Mouse (Mus musculus) midbrain, embryonic 10.5 days (tissue): ENCODE data around the gene Anxa2. TPM values are rescaled to one million over a fixed set of nuclear protein-coding genes. Genes with fewer than 3 reads are reported as not detected.

Experiments
- DNase-seq: peaks from one replicate; pipeline ENCODE4 v3.0.0-alpha.2; 2017; ENCODE audit warnings: low spot score
- H3K27ac ChIP-seq: fragments of 300-500 bp; sonication (generic); replicated peaks from 2 replicates; pipeline ENCODE4 v1.5.1; 2016; ENCODE audit warnings: mild to moderate bottlenecking
- H3K27me3 ChIP-seq: fragments of 300-500 bp; sonication (generic); 2 replicates; pipeline ENCODE4 v1.6.1; 2016; ENCODE audit warnings: low read depth, mild to moderate bottlenecking; ENCODE audit not compliant: poor library complexity, severe bottlenecking
- H3K36me3 ChIP-seq: fragments of 300-500 bp; sonication (generic); 2 replicates; pipeline ENCODE4 v1.6.1; 2016; ENCODE audit warnings: mild to moderate bottlenecking, moderate library complexity
- H3K4me1 ChIP-seq: fragments of 300-500 bp; sonication (generic); 2 replicates; pipeline ENCODE4 v1.6.1; 2016
- H3K4me3 ChIP-seq: fragments of 300-500 bp; sonication (generic); 2 replicates; pipeline ENCODE4 v1.5.1; 2016; ENCODE audit warnings: mild to moderate bottlenecking, moderate library complexity
- H3K9me3 ChIP-seq: fragments of 300-500 bp; sonication (generic); replicated peaks from 2 replicates; pipeline ENCODE4 v1.6.1; 2016; ENCODE audit warnings: mild to moderate bottlenecking
- WGBS: fragments of 180-500 bp; shearing (Covaris S2); methylation state at CpG from one replicate; pipeline ENCODE4 v1.1.7; 2016; 5-methylcytosine and 5-hydroxymethylcytosine counted together
- polyA plus RNA-seq: library from polyadenylated mRNA; unstranded; fragments of >200 nt; fragmentation: Nextera tagmentation; extraction: Ambion mirVana; gene quantifications from 2 replicates; pipeline ENCODE4 v1.2.1, GENCODE M21; 2016

The Anxa2 gene
- polyA plus RNA-seq, 1 experiment from 2014 or later: 133 TPM

DNA sequence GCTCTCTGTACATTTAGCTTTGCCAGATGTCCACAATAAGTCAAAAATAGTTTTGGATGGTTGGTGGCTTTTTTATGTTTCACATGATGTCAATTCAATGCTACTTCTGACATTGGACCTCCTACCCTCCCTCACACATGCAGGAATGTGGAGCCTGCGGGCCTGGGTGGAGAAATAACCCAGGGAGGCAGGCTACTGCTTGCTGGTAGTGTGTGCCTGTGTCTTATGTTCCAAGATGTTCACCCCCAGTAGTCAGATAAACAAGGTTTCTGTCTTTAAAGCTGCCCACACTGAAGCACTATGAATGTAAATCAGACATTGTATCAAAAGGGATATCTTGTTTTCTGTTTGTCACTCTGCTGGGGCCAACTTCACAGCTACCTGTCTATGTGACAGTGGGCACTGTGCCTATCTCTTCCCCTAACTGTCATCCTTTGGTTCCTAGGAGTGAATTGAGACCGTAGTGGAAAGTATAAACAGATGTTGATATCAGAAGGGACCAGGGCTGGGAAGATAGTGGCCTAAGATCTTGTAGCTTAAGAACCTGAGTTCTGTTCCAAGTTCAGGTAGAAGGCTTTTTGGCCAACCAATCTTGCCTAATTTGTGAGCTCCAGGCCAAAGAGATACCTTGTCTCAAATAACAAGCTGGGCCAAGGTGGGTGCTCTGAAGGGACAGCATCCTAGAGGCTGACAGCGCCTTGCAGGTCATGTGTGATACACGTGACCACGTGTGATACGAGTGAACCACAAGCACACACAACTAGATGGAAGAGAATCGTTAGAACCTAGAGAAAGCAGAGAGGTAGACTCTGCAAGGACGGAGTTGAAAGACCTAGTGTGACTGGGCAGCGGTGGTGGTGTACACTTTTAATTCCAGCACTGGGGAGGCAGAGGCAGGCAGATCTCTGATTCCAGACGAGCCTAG is 1.3 kb upstream of the Anxa2 start:
- DNase-seq: no peak
- Histone ChIP-seq H3K9me3 (no peaks in the 10 kb centered on the region), H3K4me1 (peaks cover 24% of the 10 kb centered on the region), H3K4me3 (no peak overlapping the region), H3K27ac (no peak overlapping the region), H3K36me3 (no peaks in the 10 kb centered on the region), H3K27me3 (peaks cover 53% of the 10 kb centered on the region)
- 91% methylated on average over 10 of the region's 10 CpGs for WGBS

DNA sequence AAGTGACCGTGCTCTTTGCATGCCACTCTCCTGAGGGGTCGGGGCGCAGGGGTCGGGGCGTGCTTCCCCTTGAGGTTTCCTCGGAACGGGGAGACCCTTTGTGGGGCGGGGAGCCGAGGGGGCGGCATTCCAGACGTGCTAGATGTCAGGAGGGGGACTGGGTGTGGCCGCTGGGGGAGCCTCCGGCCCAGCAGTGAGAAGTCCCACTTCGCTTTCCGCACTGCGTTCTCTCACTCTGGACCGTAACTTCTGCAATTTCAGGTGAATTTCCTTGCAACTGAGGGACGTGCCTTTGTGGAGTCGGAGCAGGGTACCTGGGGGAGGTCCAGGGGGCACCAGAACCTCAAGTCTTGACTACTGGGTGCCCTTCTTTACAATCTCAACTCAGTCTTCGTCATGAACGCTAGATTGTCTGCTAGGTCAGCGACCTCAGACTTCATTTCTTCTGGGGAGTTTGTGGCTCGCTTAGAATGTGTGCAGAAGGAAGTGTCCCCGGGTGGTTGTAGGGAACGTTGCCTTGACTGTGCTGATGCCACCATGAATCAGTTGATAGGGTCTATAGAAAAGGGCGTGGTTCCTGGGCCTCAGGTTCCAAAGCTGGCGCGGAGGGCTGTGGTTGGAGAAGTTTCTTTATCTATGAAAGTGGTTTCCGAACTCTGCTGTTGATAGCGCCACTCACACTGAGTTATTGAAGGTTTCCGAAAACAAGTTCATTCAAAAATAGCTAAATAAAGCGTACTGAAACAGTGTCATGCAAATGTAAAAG is 664 bp downstream of the Anxa2 start:
- Histone ChIP-seq H3K4me3 (peak overlapping the region; percentile 64), H3K4me1 (peaks cover 35% of the 10 kb centered on the region), H3K27ac (peak overlapping the region; percentile 79), H3K9me3 (no peaks in the 10 kb centered on the region), H3K27me3 (peaks cover 54% of the 10 kb centered on the region), H3K36me3 (no peaks in the 10 kb centered on the region)
- WGBS: 7% methylated on average over 32 of the region's 32 CpGs
- DNase-seq: no peak

DNA sequence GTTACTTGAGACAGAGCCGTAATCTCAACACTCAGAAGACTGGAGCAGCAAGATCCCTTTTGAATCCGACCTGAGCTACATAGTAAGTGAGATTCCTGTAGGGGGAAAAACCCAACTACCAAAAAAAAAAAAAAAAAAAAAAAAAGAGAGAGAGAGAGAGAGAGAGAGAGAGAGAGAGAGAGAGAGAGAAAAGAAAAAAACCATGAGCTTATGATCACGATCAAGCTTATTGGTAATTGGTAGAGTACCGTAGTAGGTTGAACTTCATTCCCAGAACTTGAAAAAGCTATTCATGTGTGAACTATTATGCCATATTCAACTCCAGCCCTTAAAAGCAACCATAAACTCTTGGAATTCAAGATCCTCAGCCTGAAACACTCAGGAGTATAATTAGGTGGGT is 1.3 kb downstream of the Anxa2 start:
- Histone ChIP-seq H3K27me3 (peaks cover 54% of the 10 kb centered on the region), H3K36me3 (no peaks in the 10 kb centered on the region), H3K9me3 (no peaks in the 10 kb centered on the region), H3K27ac (no peak overlapping the region), H3K4me1 (peaks cover 32% of the 10 kb centered on the region), H3K4me3 (no peak overlapping the region)
- no peak for DNase-seq
- 74% methylated on average over 4 of the region's 4 CpGs for WGBS

DNA sequence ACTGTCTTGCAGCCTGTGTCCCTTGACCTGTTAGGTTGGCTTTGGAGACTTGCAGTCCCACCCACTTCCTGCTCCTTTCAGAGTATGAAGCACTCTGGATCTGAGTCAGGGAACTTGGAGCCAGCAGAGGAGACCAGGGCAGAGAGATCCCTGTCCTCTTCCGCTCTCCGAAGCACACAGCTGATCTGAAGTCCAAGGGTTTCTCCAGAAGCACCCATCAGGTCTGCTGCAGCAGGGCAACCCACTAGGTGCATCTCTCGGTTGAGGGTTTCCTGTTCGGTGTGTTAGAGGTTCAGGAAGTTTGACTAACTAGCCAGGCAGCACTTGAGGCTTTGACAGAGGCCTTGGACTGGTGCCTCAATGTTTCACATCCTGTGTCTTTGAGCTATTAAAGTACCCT is 2.0 kb downstream of the Anxa2 start:
- no peak for DNase-seq
- H3K9me3 ChIP-seq: no peaks in the 10 kb centered on the region
- peaks cover 32% of the 10 kb centered on the region for H3K4me1 ChIP-seq
- H3K4me3 ChIP-seq: no peak overlapping the region
- peaks cover 54% of the 10 kb centered on the region for H3K27me3 ChIP-seq
- H3K27ac ChIP-seq: no peak overlapping the region
- 87% methylated on average over 4 of the region's 4 CpGs for WGBS
- no peaks in the 10 kb centered on the region for H3K36me3 ChIP-seq

DNA sequence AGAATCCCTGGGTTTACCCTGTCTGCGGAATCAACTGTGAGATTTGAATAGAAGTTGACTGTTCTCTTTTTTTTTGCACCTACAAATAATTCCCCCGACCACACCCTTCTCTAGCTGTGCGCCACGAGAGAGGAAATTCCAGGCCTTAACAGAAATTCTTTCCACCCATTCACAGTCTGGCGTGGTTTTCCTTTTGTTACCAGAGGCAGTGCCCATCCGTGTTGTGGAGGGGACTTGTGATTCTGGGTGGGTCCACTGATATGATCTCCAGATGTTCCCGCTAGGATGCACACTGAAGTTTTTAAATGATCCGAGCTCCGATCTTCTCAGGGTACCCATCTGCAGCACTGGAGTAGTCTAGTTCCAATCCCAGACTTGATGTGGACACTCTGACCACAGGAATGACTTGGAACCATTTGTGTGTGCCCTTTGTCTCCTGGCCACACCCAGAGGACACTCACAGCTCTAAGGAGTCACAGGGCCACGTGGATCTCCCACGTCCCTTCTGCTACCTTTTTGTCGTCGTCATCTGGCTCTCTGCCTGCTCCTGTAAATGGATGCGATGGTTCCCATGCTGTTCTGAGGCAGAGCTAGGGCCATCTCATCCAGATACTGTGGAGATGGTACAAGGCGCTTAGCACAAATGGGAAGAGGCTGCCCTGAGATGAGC is 3.1 kb downstream of the Anxa2 start:
- DNase-seq: no peak
- Histone ChIP-seq H3K4me1 (peaks cover 32% of the 10 kb centered on the region), H3K27ac (no peak overlapping the region), H3K9me3 (no peaks in the 10 kb centered on the region), H3K4me3 (no peak overlapping the region), H3K27me3 (peaks cover 54% of the 10 kb centered on the region), H3K36me3 (no peaks in the 10 kb centered on the region)
- 89% methylated on average over 15 of the region's 15 CpGs for WGBS

DNA sequence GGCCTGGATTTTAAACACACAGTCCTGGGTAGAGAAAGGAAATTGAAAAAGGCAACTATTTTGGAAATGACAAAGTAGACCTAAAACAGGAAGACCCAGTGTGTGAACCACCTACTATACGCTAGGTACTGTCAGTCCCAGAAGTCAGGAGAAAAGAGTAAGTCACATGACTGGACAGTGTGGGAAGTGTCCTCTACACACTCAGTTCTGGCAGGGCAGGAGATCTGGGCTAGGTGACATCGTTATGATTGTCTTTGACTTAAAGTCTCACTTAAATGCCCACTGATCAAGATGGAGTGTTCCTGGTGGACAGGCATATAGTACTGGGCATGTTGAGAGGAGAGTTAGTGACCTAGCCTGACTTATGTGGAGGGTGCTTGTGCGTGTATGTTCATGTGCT is 3.7 kb downstream of the Anxa2 start:
- 96% methylated on average over 3 of the region's 3 CpGs for WGBS
- Histone ChIP-seq H3K4me1 (peaks cover 32% of the 10 kb centered on the region), H3K27ac (no peak overlapping the region), H3K36me3 (no peaks in the 10 kb centered on the region), H3K27me3 (peaks cover 51% of the 10 kb centered on the region), H3K4me3 (no peak overlapping the region), H3K9me3 (no peaks in the 10 kb centered on the region)
- no peak for DNase-seq

DNA sequence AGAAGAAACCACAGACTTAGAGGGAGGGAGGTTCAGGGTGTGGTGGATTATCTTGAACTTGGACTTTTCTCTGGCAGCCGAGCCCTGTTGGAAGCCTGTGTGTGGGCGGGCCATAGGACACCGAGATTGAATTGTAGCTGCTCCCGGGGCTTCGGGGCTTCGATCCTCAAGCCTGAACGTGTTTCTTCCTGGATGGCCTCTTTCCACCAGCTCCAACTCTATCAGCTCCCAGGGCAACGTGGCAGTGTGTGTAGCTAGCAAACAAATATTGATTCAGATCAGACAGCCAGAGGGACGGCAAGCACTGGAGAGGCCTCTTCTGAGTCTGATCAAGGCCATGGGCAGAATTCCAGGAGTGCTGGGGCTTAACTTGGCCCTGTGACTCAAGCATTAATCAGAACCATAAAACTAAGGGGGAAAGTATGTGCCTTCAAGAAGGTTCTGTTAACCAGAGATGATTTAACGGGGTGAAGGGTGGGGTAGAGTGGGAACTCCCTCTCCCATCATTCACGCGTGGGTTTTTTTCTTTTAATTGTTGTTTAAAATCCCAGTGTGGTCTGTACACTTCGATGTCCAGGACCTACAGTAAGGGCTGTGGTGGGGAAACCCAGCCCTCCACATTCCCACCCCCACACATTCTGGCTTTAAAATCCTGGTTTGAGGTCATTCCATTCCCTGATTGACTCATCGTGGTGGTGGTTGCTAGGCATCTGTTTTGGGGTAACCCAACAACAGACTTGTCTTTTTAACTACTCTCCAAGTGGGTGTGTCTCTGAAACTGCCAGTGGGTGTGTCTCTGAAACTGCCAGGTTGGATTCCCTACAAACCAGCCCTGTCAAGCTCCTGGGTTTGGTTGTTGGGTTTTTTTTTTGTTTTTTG is 4.6 kb downstream of the Anxa2 start:
- Histone ChIP-seq H3K4me3 (no peak overlapping the region), H3K27me3 (peaks cover 42% of the 10 kb centered on the region), H3K36me3 (no peaks in the 10 kb centered on the region), H3K4me1 (peaks cover 31% of the 10 kb centered on the region), H3K9me3 (no peaks in the 10 kb centered on the region), H3K27ac (peak overlapping the region; percentile 23; the same call in 1 of the 2 replicates)
- DNase-seq: no peak
- 77% methylated on average over 14 of the region's 14 CpGs for WGBS

DNA sequence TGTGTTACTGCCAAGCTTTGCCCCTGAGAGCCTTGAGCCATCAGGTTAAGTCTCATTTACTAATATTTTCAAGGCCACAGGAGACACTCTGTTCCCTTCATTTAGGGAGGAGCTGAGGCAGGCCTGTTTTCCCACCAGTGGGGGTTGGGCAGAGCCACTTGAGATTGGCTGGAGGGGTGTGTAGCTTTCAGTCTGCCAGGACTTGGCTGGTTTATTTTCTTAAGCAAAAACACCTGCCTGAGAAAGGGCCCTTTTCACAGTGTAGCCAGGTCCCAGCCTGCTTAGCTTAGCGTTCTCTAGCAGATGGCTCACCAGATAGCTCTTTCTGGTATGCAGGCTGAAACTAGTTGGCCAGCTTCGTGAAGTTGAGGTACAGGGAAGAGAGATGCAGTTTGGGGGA is 5.6 kb downstream of the Anxa2 start:
- WGBS: 67% methylated on average over 2 of the region's 2 CpGs
- Histone ChIP-seq H3K4me1 (peaks cover 21% of the 10 kb centered on the region), H3K4me3 (no peak overlapping the region), H3K27me3 (peaks cover 32% of the 10 kb centered on the region), H3K27ac (no peak overlapping the region), H3K9me3 (no peaks in the 10 kb centered on the region), H3K36me3 (no peaks in the 10 kb centered on the region)
- DNase-seq: no peak

DNA sequence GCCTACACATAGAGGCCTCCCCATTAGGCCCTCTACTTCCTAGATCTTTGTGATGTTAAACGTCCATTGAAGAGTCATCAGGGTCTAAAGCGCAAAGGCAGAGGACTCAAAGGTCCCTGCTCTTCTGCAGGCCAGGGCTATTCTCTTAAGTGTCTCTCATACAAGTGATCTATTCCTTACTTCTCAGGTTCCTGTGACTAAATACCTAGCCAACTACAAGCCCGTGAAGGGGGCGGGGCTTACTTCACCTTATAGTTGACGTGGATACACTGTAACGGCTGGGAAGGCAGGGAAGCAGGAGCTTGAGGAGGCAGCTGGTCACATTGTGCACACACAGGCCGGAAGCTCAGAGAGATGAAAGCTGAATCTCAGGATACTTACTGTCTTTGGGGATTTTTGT is 6.5 kb downstream of the Anxa2 start:
- no peaks in the 10 kb centered on the region for H3K36me3 ChIP-seq
- DNase-seq: no peak
- no peaks in the 10 kb centered on the region for H3K9me3 ChIP-seq
- peaks cover 17% of the 10 kb centered on the region for H3K4me1 ChIP-seq
- H3K4me3 ChIP-seq: no peak overlapping the region
- H3K27me3 ChIP-seq: peaks cover 23% of the 10 kb centered on the region
- WGBS: 92% methylated on average over 7 of the region's 7 CpGs
- H3K27ac ChIP-seq: no peak overlapping the region

DNA sequence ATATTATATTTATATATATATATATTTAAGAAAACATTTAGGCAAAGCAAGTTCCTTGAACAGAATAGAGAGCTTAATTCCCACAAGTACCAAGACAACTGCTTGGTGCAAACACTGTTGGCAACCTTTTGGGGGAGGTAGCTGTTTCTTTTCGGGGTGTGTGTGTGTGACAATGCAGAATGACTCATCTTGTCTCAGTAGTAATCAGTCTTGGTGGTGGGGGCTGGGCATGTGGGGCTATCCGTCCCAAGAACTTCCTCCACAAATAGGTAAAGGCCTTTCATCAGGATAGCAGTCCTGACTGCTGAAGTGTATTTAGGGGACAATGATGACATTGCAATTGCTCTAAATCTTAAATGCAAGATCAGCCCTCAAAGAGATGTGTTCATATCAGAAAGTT is 9.6 kb downstream of the Anxa2 start:
- DNase-seq: no peak
- WGBS: 83% methylated on average over 2 of the region's 2 CpGs
- Histone ChIP-seq H3K4me1 (peaks cover 18% of the 10 kb centered on the region), H3K27me3 (no peaks in the 10 kb centered on the region), H3K36me3 (no peaks in the 10 kb centered on the region), H3K4me3 (no peak overlapping the region), H3K9me3 (no peaks in the 10 kb centered on the region), H3K27ac (no peak overlapping the region)

DNA sequence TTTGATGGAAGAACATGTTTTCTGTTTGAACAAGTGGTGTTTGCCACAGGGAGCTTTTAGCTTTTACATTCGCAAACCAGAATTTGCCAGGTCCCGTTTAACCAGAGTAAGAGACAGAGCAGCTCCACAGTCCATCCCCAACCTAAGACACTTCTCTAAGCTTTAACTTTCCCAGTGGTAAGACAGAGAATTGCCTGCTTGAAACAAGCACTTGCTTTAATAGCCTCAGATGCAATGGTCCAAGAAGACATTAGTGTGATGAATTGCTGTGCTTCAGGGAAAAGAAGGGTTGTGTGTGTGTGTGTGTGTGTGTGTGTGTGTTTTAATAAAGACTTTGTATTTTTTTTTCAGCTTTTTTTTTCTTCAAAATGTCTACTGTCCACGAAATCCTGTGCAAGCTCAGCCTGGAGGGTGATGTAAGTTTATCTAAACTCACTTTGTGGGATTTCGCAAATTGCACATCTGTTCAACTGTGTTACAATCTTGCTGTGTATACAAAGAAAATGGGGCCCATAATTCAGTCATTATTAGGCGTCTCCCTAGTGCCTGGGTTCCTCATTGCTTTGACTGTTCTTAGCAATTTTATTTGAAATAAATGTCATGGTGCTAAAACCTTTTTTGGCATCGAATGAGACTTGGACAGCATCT is 10.8 kb downstream of the Anxa2 start:
- Histone ChIP-seq H3K27ac (no peak overlapping the region), H3K9me3 (no peaks in the 10 kb centered on the region), H3K27me3 (no peaks in the 10 kb centered on the region), H3K4me3 (no peak overlapping the region), H3K36me3 (no peaks in the 10 kb centered on the region), H3K4me1 (peaks cover 18% of the 10 kb centered on the region)
- WGBS: 86% methylated on average over 6 of the region's 6 CpGs
- no peak for DNase-seq

DNA sequence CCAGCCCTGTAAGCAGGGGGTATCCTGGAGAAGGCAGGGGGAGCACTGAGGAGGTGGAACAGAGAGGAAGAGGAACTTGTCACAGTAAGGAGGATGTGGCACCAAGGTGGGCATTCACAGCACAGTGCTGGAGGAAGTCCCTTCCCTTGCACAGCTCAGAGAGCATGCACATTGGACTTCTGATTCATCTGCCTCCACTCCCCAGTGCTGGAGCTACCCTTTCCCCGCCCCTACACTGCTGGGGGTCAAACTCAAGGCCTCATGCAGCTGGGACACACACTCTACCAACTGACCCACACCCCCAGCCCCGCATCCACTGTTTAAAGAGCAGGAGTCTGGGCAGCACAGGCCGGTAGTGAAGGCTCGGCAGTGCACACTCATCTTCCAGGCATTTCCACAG is 12.7 kb downstream of the Anxa2 start:
- peaks cover 11% of the 10 kb centered on the region for H3K27me3 ChIP-seq
- H3K9me3 ChIP-seq: no peaks in the 10 kb centered on the region
- H3K27ac ChIP-seq: no peak overlapping the region
- WGBS: 69% methylated on average over 4 of the region's 4 CpGs
- H3K4me1 ChIP-seq: peaks cover 31% of the 10 kb centered on the region
- H3K36me3 ChIP-seq: no peaks in the 10 kb centered on the region
- no peak overlapping the region for H3K4me3 ChIP-seq
- DNase-seq: no peak
